Mouse (Mus musculus) MEL (cell line): ENCODE data around the gene Gmnc.

Source experiments
- CTCF ChIP-seq, 3 experiments: IDR thresholded peaks in 2 of 3; conservative IDR thresholded peaks in 1 of 3; 2 replicates each; pipeline ENCODE4 v1.5.1; 2011 to 2012; ENCODE audit warnings: low read length in 3 of 3, low read depth in 2 of 3, mild to moderate bottlenecking in 2 of 3, improper control_type of control experiment in 1 of 3, inconsistent platforms in 1 of 3, mixed read lengths in 1 of 3, moderate library complexity in 1 of 3; ENCODE audit not compliant: control insufficient read depth in 1 of 3, insufficient read depth in 1 of 3, poor library complexity in 1 of 3, severe bottlenecking in 1 of 3
- EP300 ChIP-seq, 2 experiments: IDR thresholded peaks; 2 replicates each; pipeline ENCODE4 v1.6.1; 2011; ENCODE audit warnings: improper control_type of control experiment in 2 of 2, low read length in 2 of 2, low read depth in 1 of 2, mild to moderate bottlenecking in 1 of 2
- NRF1 ChIP-seq: IDR thresholded peaks from 2 replicates; pipeline ENCODE4 v1.6.1; 2014; ENCODE audit warnings: low read depth, mild to moderate bottlenecking, inconsistent platforms, low read length, improper control_type of control experiment, moderate library complexity; ENCODE audit not compliant: poor library complexity, insufficient read depth, severe bottlenecking
- SIN3A ChIP-seq: IDR thresholded peaks from 2 replicates; pipeline ENCODE4 v1.6.1; 2012; ENCODE audit warnings: low read length, improper control_type of control experiment, inconsistent platforms

GRCm38 (mm10) chr16:26967967-26968366, 23.5 kb downstream of the Gmnc start:
- no peak for TF ChIP-seq CTCF (IDR thresholded peaks at IDR 0.05 in 2 of 3, conservative IDR thresholded peaks at IDR 0.05 in 1 of 3; ENCODE audit: control insufficient read depth in 1 of 3, insufficient read depth in 1 of 3, low read depth in 2 of 3, low read length in 3 of 3, poor library complexity in 1 of 3, severe bottlenecking in 1 of 3)
- TF ChIP-seq EP300 (IDR thresholded peaks at IDR 0.05; ENCODE audit: low read depth in 1 of 2, low read length in 2 of 2): no peak
- no peak for TF ChIP-seq NRF1
- TF ChIP-seq SIN3A: no peak
